Mouse (Mus musculus) right cerebral cortex, adult 2 months (tissue): ENCODE measurements around the gene Hist1h2bn.
A peak's percentile ranks its signal among the peaks of the same experiment; 100 is the strongest.
"Not testable (repeated sequence)": the region's sequence is repeated elsewhere in the genome, so short reads cannot be mapped to it uniquely, and the experiment has no call there.

Experiments
- DNase-seq, 2 experiments: peaks; one replicate each; pipeline ENCODE4 v3.0.0; 2021 to 2022; ENCODE audit warnings: low spot score in 2 of 2

The Hist1h2bn gene

GRCm38 (mm10) chr13:21781639-21782038 is 27.7 kb downstream of the Hist1h2bn start:
- DNase-seq, result no peak

DNA sequence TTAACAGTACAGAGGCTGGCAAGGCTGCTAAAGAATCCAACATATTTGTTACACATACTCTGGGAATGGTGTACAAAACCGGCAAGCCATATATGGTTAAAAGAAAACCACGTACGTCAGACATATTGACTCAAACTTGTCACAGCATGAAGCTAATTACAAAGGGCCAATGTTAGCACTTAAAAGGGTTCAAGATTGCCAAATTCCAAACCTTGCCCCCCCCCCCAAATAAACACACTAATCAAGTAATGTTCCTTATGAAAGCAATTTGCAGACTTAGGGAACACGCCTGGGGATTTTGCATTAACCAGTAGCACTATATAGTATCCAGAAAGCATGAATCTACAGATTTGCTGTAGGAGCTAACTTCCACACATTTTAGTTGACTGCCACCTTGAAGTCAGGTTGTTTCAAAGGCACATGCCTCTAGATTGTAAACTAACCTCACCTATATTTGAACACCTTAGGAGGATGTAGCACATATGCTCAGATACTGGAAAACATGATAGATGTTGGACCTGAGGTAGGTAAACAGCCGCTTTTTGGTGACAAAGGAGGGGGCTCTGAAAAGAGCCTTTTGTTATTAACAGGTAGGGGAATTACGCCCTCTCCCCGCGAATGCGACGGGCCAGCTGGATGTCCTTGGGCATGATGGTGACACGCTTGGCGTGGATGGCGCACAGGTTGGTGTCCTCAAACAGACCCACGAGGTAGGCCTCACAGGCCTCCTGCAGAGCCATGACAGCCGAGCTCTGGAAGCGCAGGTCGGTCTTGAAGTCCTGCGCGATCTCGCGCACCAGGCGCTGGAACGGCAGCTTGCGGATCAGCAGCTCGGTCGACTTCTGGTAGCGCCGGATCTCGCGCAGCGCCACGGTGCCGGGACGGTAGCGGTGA is 28.7 kb downstream of the Hist1h2bn start:
- peak; percentile 29 to 33 for DNase-seq

GRCm38 (mm10) chr13:21783255-21783617 is 29.3 kb downstream of the Hist1h2bn start, which contains the start of gene Hist1h3i:
Gene Hist1h3i (minus strand): TSS chr13:21783370.
- DNase-seq, result peak; percentile 58 to 69

DNA sequence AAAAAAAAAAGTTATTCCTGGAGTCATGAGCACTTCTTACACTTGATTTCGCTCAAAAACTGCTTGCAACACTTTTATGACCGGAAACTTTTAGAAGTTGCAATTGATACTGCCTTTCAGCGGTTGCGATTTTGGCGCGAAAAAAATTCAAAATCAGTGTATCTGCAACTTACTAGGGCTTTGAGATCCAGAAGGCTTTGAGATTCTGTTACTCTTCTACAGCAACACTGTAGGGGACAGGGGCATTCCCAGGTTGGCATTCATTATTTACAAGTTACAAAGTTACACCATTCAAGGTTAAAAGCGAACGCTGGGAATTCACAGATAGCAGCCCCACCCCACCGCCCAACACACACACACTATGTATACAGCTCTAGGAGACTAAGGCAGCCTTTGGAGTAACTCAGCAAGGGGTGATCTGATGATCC is 29.8 kb downstream of the Hist1h2bn start:
- DNase-seq, result no peak

GRCm38 (mm10) chr13:21784311-21784710 is 30.4 kb downstream of the Hist1h2bn start:
- no peak for DNase-seq

- no peak for DNase-seq
Observed at GRCm38 (mm10) chr13:21786189-21786898, 32.4 kb downstream of the Hist1h2bn start.

GRCm38 (mm10) chr13:21786899-21787629 is 33.1 kb downstream of the Hist1h2bn start, which contains the start of the genes Hist1h2an and Hist1h2bp:
Gene Hist1h2an (minus strand): TSS chr13:21787218.
Gene Hist1h2bp (plus strand): TSS chr13:21787461.
- DNase-seq, result peak; percentile 88 to 92

- DNase-seq, result no peak
Observed at GRCm38 (mm10) chr13:21787760-21788593, 34.1 kb downstream of the Hist1h2bn start.

DNA sequence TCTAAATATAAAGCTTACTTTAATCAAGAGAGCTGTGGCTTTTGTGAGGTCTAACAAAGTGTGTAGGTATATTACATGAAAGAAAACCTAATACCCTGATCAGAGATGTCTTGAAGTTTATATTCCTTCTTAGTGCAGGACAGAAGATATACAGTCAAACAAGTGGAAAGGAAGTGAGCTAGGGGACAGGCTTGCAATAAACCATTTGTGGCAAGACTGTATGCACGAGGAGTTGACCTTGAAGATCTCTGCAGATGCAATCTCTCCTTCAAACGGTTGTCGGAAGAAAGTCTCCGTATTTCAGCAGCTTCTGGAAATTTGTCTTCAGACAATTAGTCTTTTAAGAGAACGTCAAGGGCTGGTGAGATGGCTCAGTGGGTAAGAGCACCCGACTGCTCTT is 36.0 kb downstream of the Hist1h2bn start:
- DNase-seq, result no peak

GRCm38 (mm10) chr13:21790601-21791283 is 36.8 kb downstream of the Hist1h2bn start:
- no peak for DNase-seq

- DNase-seq, result no peak
Observed at GRCm38 (mm10) chr13:21795584-21795983, 41.7 kb downstream of the Hist1h2bn start.

DNA sequence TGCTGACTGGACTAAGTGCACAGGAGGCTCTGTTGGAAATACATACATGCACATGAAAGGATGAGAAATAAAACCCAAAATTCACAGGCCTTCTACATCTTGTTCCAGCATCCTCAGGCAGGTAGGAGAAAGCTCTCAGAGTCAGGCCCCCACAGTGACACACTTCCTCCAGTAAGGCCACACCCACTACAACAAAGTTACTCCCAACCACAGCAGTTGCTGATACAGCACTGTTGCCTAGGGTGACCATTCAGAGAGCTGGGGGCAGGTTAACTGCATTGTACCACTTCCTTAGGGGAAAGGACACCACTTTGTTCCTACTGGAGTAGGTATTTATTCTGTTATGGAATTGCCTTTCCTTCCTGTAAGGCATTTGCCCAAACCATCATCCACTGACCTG is 43.2 kb downstream of the Hist1h2bn start:
- DNase-seq, result not testable (repeated sequence)

DNA sequence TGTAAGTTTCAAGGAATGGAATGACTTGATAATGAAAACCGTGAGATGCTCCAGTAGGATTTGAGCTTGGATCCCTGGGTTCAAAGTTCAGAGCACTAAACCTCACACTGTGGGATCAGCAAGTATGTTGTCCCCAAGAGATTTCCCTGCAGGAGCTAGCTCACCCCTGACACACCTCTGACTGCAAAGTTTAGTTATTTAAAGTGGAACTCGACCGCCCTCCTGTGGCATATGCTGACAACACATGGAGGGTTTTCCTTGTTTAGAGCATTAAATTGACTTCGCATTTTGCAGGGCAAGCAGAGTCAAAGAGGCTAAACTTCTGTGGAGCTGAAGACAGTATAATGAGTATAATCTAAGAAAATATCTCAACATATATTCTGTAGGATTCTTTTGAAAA is 49.1 kb downstream of the Hist1h2bn start:
- DNase-seq, result not testable (repeated sequence)
